In genomic region chr2:170154738-170155088, GRCm38 (mm10) we compare ENCODE assay signal across 8 mouse cellular contexts. TPM values are rescaled to one million over a fixed set of nuclear protein-coding genes. Genes with fewer than 3 reads are reported as not detected.
DNase-seq lines count a peak whose midpoint lies in the region; ATAC-seq and TF ChIP-seq lines count a peak whose summit lies in the region.

No protein-coding gene starts in this region.

- no peak for TF ChIP-seq POLR2A in liver, adult 2 months (IDR thresholded peaks at IDR 0.05; ENCODE audit: extremely low read depth, insufficient read depth, low read length)

- H3K79me2 ChIP-seq in liver, adult 2 months (ENCODE audit: control insufficient read depth, insufficient read depth, low read length), result no peaks in the 10 kb centered on the region

- H3K4me2 ChIP-seq in embryonic facial prominence, embryonic 15.5 days (replicated peaks), result peak overlapping the region; percentile 61
- H3K4me2 ChIP-seq in intestine, postnatal 0 days (replicated peaks; ENCODE audit: low read depth), result peak overlapping the region; percentile 76
- H3K4me2 ChIP-seq in neural tube, embryonic 14.5 days (ENCODE audit: low read depth, low read length), result peak overlapping the region; percentile 39

- no peak for DNase-seq in liver, adult 2 months (ENCODE audit: extremely low read depth, low read depth, low spot score)
- no peak for DNase-seq in liver
- DNase-seq in urinary bladder, adult 18-20 months (ENCODE audit: low spot score in 2 of 2), result no peak
- DNase-seq in retina, embryonic 14.5 days (ENCODE audit: low spot score), result no peak
- no peak for DNase-seq in layer of hippocampus, adult 9-10 months (ENCODE audit: low spot score)

- H3K9me3 ChIP-seq in embryonic facial prominence, embryonic 15.5 days (replicated peaks), result no peaks in the 10 kb centered on the region
- no peaks in the 10 kb centered on the region for H3K9me3 ChIP-seq in intestine, postnatal 0 days (ENCODE audit: control insufficient read depth)
- no peaks in the 10 kb centered on the region for H3K9me3 ChIP-seq in neural tube, embryonic 14.5 days (ENCODE audit: control insufficient read depth, low read length)

- peak overlapping the region; percentile 78 for H3K27ac ChIP-seq in liver, adult 2 months (replicated peaks; ENCODE audit: insufficient read depth, low read depth, low read length)
- peak overlapping the region; percentile 85 for H3K27ac ChIP-seq in embryonic facial prominence, embryonic 15.5 days (replicated peaks)
- H3K27ac ChIP-seq in intestine, postnatal 0 days (ENCODE audit: low read depth, low read length), result peak overlapping the region; percentile 61; the same call in 1 of the 2 replicates
- no peak overlapping the region for H3K27ac ChIP-seq in neural tube, embryonic 14.5 days (ENCODE audit: low read depth, low read length)

- peaks cover 7% of the 10 kb centered on the region for H3K4me1 ChIP-seq in liver, adult 2 months (ENCODE audit: control insufficient read depth, insufficient read depth, low read length)
- peaks cover 35% of the 10 kb centered on the region for H3K4me1 ChIP-seq in embryonic facial prominence, embryonic 15.5 days
- H3K4me1 ChIP-seq in intestine, postnatal 0 days (replicated peaks; ENCODE audit: control insufficient read depth, insufficient read depth, low read length), result no peaks in the 10 kb centered on the region
- 0 out of 2 replicates have a peak, but pooled peaks cover 4% of the 10 kb centered on the region for H3K4me1 ChIP-seq in neural tube, embryonic 14.5 days (ENCODE audit: control insufficient read depth, insufficient read depth, low read length)

- no peak for TF ChIP-seq CTCF in liver, adult 2 months (IDR thresholded peaks at IDR 0.05; ENCODE audit: low read depth, low read length)
- no peak for TF ChIP-seq CTCF in intestine, postnatal 0 days (IDR thresholded peaks at IDR 0.05; ENCODE audit: low read depth)

- ATAC-seq in embryonic facial prominence, embryonic 15.5 days (ENCODE audit: insufficient number of reproducible peaks, low FRiP score, low TSS enrichment, low read depth), result no peak
- ATAC-seq in intestine, postnatal 0 days, result no peak
- ATAC-seq in neural tube, embryonic 14.5 days (ENCODE audit: low read depth), result no peak

- 11% methylated on average over 5 of the region's 5 CpGs for WGBS in liver, adult 2 months
- whole genome bisulfite sequencing in embryonic facial prominence, embryonic 15.5 days, result 11% methylated on average over 5 of the region's 5 CpGs
- WGBS in intestine, postnatal 0 days, result 8% methylated on average over 5 of the region's 5 CpGs
- 13% methylated on average over 5 of the region's 5 CpGs for WGBS in neural tube, embryonic 14.5 days

- H3K4me3 ChIP-seq in liver, adult 2 months (ENCODE audit: insufficient read depth, low read depth, low read length), result peak overlapping the region; percentile 19
- H3K4me3 ChIP-seq in embryonic facial prominence, embryonic 15.5 days (replicated peaks), result peak overlapping the region; percentile 32
- peak overlapping the region; percentile 51 for H3K4me3 ChIP-seq in intestine, postnatal 0 days (ENCODE audit: low read depth, low read length)
- H3K4me3 ChIP-seq in neural tube, embryonic 14.5 days (ENCODE audit: low read depth, low read length), result peak overlapping the region; percentile 14

- H3K27me3 ChIP-seq in liver, adult 2 months (ENCODE audit: control insufficient read depth, insufficient read depth, low read length), result no peaks in the 10 kb centered on the region
- H3K27me3 ChIP-seq in embryonic facial prominence, embryonic 15.5 days, result no peaks in the 10 kb centered on the region
- no peaks in the 10 kb centered on the region for H3K27me3 ChIP-seq in intestine, postnatal 0 days (replicated peaks; ENCODE audit: control insufficient read depth, insufficient read depth, low read length)
- H3K27me3 ChIP-seq in neural tube, embryonic 14.5 days (ENCODE audit: control insufficient read depth, insufficient read depth, low read length), result no peaks in the 10 kb centered on the region

- H3K9ac ChIP-seq in liver, adult 2 months (ENCODE audit: low read depth, low read length), result no peak overlapping the region
- no peak overlapping the region for H3K9ac ChIP-seq in embryonic facial prominence, embryonic 15.5 days
- peak overlapping the region; percentile 28; the same call in 1 of the 2 replicates for H3K9ac ChIP-seq in intestine, postnatal 0 days (ENCODE audit: low read depth, low read length)
- H3K9ac ChIP-seq in neural tube, embryonic 14.5 days (replicated peaks; ENCODE audit: low read depth, low read length), result no peak overlapping the region

- H3K36me3 ChIP-seq in liver, adult 2 months (ENCODE audit: control insufficient read depth, insufficient read depth, low read length), result no peaks in the 10 kb centered on the region
- no peaks in the 10 kb centered on the region for H3K36me3 ChIP-seq in embryonic facial prominence, embryonic 15.5 days
- H3K36me3 ChIP-seq in intestine, postnatal 0 days (ENCODE audit: control insufficient read depth, insufficient read depth), result no peaks in the 10 kb centered on the region
- no peaks in the 10 kb centered on the region for H3K36me3 ChIP-seq in neural tube, embryonic 14.5 days (ENCODE audit: control insufficient read depth, insufficient read depth, low read length)

RNA-seq across cellular contexts. Expression of gene Zfp217, which starts 6.8 kb away (rescaled TPM):
- total RNA-seq in liver, adult 2 months (2014; rRNA removed), result 4.2 and 5.6 TPM in 2 replicates
- 2.4 and 2.9 TPM in 2 replicates for polyA plus RNA-seq in liver, adult 2 months (2012; rRNA removed)
- polyA plus RNA-seq in embryonic facial prominence, embryonic 15.5 days (2015; fragmentation: Nextera tagmentation; extraction: Ambion mirVana), result 3.9 and 4.1 TPM in 2 replicates
- 2.2 TPM in 2 replicates for polyA plus RNA-seq in intestine, postnatal 0 days (2015; fragmentation: Nextera tagmentation; extraction: Ambion mirVana)
- polyA plus RNA-seq in neural tube, embryonic 14.5 days (2014; fragmentation: Nextera tagmentation; extraction: Ambion mirVana), result 1.1 and 2.4 TPM in 2 replicates
